Mouse (Mus musculus): ENCODE measurements around the gene Fmnl2.

DNA sequence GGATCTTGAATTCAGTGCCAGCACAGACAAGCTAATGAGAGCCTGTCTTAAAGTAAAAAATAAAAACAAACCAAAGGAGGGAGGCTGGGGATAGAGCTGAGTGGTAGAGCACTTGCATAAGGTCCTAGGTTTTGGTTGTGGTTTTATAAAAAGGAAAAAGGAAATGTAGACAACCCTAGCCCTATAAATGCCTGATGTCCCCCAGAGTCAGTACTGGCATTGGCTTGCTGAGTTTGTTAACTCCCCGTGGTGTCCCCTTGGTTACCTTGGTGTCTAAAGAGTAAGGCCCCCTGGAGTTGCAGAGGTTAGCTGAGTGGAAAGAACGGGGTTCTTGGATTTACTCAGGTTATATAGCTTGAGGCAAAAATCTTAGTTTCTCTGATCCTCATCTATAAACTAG is 55.7 kb downstream of the Fmnl2 start:
- TF ChIP-seq POLR2A (IDR thresholded peaks at IDR 0.05; ENCODE audit: low read depth, low read length): no peak
- no peak for TF ChIP-seq CTCF (IDR thresholded peaks at IDR 0.05; ENCODE audit: extremely low read depth, insufficient read depth, insufficient read length, insufficient replicate concordance)
